Mouse (Mus musculus): ENCODE results near the gene Znrf2.

- TF ChIP-seq POLR2A (IDR thresholded peaks at IDR 0.05; ENCODE audit: borderline replicate concordance, insufficient read depth, low read length): no peak
- TF ChIP-seq CTCF (IDR thresholded peaks at IDR 0.05; ENCODE audit: borderline replicate concordance, insufficient read depth, low read depth, low read length): no peak
These were observed 49.0 kb upstream of the Znrf2 start for GRCm38 (mm10) chr6:54767746-54768145.

Measured in cerebellum, adult 2 months (tissue).